Mouse (Mus musculus) frontal cortex, postnatal 36 days (tissue): Measurements from ENCODE around the gene Gsg1l.
A peak's percentile ranks its signal among the peaks of the same experiment; 100 is the strongest.

Experiments
- DNase-seq, 2 experiments: peaks; one replicate each; pipeline ENCODE4 v3.0.0; 2022; ENCODE audit warnings: low spot score in 2 of 2

Gene Gsg1l

DNA sequence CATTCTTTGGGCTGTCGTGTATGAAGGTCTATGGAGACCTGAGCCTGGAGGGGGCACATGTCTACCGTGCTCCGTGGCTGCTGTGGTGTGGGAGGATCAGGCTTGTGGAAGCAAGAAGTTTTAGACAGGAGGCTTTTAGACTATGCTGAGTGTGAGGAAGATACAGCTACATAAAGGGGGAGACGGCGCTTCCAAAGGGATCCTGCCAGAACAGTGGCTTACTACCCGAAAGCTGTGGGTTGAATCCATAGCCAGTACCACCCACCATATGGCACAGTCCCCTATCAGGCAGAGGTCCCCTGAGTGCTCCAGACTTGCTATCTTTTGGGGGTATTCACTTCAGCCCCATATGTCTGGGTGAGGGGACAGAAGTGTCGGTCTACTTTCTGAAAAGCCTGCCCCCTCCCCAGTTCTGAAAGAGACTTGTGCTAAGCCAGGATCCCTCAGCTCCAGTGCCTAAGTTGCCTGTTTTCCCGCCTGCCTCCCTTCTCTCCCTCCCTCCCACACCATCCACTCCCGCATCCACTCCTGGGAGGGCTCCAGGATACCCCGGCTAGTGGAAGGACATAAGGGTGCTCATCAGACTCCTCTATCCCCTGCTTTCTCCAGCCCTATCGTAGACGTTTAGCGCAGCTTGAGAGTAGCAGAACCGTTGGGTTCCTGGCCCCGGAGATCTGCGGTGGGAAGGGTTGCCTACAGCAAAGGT, 1.1 kb downstream of the Gsg1l start:
- peak; percentile 43 for DNase-seq

DNA sequence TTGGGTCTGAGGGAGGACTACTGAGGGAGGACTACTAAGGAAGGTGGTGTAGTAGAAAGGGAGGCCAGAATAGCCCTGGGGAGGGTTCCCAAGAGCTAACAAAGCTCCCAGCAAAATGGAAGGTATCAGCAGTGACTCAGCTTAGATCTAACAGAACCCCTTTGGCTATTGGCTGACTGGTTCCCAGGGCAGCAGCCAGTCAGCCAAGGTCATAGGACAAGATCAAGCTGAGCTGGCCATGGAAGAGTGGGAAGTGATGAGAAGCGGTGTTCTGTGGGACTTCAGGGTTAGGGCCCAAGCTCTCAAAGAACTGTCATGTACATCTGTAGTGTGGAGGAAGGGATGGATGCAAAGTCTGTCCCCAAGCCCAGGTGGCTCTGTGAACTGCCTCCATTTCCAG, 5.3 kb downstream of the Gsg1l start:
- DNase-seq = no peak

DNA sequence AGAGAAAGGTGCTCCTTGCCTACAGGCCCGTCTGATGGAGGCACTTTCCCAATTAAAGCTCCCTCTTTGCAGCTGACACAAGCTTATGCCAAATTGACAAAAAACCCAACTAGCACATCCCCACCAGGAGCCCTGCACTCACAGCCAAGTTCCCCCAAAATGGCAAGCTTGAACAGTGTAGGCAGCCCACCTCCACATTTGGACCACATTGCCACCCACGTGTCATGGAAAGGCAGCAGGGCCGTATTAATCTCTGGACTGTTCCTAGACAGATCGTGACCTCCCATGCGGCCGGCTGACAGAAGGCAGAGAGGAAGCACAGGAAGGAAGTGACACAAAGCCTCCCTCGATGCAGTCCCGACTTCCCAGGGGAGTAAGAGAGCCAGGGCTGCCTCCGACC, 7.2 kb downstream of the Gsg1l start:
- DNase-seq = no peak

DNA sequence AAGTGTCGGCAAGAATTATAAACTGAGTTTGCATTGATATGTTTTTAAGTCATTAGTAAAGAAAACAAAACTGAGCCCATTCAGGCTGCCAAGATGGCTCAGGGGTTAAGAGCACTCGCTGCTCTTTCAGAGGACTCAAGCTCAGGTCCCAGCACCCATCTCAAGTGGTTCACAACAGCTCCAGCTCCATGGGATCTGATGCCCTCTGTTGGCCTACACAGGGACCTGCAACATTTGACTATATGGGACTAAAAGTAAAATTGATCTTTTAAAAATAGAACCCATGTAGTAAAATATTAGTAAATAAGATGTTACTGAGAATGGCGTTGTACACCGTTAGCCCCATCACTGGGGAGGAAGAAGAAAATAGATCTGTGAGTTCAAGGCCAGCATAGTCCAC, 11.9 kb downstream of the Gsg1l start:
- DNase-seq = no peak

DNA sequence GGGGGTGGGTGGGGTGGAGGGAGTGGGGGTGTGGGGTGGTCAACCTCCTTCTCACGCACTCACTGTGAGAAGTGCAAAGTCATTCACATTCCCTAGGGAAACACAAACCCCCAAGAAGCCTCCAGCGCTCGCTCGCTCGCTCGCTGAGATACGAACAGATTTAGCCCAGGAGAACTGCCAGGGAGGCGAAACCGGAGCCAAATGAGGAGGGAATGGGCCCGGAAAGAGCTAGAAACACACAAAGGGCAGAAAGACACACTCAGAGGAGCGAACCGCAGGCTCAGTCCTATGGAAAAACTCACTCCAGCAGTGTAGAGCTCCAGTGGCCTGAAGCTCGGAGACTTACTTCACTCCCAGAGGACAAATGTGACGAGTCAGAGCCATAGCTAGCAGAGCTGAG, 15.4 kb downstream of the Gsg1l start:
- DNase-seq = peak; percentile 57 to 68

DNA sequence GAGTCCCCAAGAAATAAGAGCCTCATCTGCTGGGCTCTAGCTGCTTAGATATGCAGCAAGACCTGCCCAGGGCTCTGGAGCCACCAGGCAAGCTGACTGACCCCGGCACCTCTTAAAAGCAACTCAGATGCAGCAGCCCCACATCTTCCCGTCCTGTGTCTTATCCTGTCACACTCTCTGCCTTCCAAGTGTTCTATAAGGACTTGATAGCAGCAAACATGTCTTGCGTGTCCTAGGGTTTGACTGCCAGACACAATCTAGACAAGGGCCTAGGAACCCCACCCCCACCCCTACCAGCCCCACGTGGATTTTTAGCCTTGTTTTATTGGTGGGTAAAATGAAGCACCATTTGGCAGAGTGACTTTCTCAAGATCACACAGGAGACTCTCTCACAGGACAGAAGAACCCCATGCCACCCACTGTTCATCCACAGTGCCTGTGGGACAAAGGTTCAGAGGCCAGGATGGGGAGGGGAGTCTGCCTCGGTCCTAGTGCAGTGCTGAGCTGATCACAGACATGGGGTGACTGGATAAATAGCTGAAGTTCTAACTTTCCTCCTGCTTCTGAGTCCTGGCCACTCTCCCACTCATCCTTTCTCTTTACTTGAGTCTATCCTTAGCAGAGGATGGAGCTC, 16.9 kb downstream of the Gsg1l start:
- DNase-seq = no peak

DNA sequence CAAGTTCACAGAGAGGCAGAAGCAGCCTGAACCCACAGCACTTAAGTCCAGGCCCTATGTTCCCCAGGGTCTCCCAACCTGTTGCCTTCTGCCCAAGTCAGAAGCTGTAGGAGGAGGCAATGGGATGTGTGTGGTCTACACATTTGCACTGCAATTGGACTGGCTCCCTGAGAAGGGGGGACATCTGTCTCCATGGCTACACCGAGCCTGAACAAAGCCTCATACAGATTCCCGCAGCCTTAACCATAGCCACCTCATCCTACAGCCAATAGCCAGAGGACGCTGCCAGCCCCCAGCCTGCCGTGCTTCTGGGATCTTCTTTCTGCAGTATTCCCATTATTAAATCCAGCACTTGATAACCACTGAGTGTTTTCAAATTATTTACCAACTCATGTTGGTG, 20.0 kb downstream of the Gsg1l start:
- DNase-seq = no peak

DNA sequence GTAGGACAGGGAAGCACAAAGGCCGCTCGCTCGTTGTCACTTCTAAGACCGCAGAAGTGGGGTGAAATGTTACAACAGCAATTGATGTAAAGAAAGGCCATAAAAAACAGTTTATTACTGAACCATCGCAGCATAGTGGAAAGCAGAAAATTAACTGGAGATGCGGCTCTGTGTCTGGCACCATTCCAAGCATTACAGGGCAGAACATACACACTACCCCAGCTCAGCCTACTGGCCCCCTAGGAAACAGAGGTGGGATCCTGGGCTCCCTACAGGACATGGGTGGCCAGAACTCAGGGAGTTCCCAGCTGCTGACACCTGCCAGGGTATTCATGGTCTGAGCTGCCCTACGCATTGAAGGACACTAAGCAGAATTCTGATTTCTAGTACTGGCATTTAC, 23.3 kb downstream of the Gsg1l start:
- no peak for DNase-seq

DNA sequence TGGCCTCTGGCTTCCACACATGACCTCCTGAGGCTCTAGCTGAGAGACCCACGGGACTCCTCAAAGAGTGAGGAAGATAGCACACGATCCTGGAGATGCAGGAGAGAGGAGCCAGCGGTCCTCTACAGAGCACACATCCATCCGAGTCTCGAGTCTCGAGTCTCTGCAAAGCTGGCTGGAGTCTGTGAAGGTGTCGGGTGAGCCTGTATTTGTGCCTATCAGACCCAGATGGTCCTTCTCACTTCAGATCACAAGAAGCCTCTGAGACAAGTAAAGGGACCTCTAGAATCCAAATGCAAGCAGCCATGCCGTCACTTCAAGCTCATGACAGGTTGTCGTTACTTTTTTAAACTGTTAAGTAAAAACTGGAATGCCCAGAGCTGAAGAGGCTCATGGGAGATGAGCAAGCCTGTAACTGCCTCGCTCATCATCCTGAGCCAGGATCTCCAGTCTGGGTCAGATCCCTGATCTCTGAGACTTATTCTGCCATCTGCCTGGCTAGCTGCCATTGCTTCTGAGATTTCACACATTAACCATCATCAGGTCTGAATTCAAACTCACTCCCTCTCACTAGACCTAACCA, 24.8 kb downstream of the Gsg1l start:
- no peak for DNase-seq

DNA sequence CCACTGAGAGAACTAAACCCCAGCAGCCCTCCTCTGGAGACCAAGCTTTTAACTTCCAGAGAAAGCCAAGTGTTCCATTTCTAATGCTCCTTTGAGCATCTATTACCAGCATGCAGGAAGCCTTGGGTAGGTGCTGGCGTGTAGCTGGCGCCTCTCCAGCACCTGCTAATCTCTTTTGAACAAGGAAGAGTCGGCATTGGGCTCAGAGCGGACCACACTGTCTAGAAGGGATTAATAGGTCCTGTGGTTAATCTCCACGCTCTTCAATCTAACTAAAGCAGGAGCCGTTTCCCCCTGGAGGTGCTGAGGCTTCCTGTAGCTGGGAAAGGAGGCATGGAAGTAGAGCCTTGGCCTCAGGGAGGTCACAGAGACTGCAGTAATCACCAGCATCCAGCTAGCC, 27.6 kb downstream of the Gsg1l start:
- no peak for DNase-seq

DNA sequence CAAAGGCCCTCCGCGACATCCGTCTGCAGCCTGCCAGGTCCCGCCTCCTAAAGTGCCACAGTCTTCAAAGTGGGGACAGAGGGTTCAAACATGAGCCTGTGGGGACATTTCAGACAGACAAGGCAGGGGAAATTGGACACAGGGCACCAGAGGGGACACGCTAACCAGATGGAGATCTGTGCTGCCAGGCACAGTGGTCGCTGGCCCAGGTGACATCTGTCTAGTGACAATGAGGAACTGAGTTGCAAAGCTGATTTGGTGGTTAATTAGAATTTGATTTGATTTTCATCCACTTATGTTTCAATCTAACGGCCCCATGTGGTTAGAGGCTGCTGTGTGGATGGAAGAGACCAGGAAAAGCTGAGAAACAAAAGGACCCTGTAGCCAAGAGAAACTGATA, 28.6 kb downstream of the Gsg1l start:
- DNase-seq = no peak

DNA sequence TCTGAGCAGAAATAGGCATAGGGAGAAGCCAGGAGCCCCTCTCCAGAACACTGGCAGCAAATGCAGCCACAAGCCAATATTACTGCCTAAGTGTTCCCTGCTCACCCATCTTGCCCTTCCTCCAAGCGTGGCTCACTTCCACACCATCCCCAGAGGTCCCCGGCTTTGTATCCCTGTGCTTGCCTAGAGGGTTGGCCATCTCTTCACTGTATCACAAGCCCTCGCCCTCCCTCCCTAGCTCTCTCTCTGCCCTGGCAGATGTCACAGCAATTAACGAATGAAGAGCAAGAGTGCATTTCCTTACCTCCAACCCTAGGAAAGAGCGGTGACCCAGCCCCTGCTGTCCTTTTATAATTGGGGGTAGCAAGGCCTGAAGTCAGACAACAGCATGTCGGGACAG, 30.3 kb downstream of the Gsg1l start:
- DNase-seq = no peak

DNA sequence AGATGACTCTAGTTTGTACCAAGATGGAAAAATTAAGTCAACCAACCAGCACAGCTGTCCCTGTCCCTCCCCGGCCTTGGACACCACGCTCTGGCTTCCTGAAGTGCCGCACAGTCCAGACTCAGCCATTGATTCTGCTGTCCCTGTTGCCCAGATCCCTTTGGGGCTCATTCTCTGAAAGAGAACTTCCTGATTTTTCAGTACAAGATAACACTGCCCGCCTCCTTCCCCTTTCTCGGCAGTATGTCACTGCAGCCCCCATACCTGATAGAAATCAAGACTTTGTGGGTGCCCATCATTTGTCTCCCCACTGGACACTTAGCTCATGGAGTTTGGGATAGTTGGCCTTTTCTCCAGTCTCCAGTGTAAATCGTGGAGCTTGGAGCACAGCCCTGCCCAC, 37.1 kb downstream of the Gsg1l start:
- no peak for DNase-seq

DNA sequence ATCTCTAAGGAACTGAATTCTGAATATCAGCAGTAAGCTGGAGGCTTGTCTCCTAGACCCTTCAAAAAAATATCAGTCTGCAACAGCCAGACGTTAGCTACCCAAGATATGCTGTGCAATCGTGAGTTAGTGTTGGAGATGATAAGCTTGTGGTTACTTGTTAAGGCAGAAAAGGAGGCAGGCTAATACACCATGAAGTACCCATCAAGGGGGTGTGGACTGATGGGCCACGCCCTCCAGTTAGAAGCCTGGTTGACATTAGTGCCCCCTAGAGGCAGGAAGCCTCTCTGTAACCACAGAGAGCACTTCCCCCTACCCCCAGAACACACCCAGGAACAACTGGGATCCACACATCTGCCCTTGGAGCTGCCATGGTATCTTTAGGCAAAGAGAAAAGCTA, 39.9 kb downstream of the Gsg1l start:
- DNase-seq = no peak

DNA sequence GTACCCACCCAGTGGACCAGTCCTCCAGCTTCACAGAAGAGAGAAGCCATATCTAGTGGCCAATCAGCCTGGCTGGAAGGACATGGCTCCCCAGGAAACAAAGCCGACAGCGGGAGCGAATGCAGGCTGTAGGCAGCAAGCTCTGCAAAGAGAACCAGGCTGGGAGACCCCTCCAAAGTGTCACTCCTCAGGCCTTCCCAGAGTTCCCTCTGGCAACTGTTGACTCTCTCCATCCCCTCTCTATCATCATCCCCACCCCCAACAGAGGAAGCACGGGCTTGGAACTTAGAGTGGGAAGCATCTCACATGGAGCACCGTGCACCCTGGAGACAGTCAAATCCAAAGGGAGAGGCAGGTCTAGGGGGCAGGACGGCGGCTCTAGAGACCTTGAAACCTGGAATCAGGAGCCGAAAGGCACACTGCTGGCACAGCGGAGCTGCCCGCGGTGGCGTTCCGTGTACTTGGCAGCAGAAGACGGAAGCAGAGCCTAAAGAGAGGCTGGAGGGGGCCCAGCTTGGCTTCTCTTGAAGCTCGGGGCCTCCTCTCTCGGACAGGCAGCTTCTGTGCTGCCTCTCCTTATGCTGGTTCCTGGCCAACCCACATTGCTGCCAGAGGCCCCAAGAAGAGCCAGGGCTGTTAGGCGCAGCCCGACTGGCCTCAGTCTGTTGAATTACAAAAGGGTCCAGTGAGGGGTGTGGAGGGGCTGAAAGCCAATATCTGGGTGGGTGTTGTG, 41.3 kb downstream of the Gsg1l start:
- DNase-seq = peak; percentile 55 to 61

DNA sequence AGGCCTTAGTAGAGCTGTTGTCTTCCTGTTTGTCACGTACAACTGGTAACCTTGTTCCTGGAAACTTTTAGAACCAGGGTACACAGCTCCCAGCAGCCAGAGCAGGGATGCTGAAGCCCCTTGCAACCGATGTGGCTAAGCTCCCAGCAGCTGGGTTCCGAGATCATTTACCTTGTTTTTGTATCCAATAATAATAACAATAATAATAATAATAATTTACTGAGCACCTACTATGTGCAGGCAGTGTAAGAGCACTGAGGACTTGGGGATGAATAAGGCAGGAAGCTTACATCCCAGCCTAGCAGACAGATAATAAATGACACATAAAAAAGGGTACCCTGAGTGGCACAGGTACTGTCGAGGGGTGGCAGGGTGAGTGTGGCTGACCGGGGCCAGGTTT, 42.4 kb downstream of the Gsg1l start:
- no peak for DNase-seq

DNA sequence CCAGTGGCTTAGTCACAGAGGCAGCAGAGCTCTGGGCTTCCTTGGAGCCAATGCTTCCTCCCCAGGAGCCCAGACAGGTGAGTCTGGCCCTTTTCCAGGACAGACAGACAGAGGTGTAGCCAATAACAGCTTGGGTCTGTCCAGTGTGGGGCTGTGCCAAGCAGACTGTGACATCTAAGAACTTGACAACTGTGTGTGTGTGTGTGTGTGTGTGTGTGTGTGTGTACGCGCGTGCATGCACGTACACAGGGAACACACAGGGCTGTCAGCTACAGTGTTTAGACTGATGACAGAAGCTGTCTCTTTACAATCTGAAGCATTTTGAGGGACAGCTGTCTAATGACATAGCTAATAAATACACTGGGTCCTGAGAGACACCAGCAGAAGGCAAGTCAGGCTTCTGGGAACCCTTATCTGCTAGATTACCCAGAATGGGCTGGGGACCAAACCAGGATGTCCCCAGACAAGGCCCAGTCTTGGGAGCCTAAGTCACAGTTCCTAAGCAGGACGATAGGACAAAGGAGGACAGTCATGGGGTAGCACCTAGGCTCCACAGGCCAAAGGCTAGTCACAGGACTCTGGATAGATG, 42.9 kb downstream of the Gsg1l start:
- no peak for DNase-seq

DNA sequence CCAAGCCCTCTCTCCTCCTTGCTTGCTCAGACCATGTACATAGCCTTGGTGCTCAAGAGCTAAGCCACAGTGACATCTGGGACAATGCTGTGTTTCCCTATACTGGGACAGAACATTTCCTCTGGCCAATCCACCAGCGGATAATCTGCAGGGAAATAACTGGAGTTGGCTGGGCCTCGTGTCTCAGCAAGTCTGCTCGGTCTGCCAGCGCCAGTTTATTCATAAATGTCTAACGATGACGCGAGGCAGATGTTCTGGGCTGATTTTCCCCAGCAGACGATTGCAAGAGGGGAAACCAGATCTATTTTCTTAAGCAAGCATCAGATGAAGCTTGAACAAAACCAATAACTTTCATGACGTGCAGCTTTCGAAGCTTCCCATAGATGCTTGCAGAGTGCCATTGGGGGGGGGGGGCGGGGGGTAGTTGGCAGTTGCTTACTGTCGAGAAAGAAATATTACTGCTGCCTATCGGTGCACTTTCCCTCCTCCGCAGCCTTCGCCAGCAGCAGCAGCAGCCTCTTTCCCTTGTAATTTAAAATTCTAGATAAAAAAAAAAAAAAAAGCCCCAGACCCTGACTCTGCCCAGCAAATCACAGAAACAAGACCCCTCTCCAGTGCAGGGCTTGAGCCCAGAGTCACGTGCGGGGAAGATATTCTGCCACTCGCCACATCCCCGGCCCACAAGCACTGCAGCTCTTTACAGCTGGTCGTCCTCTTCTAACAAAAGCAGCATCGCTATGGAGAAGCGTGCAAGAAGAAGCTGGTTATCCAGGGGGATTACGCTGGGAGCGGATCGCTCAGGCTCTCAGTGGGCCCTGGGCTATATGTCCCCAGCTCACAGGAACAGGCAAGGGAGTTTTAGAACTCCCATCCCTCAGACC, 43.6 kb downstream of the Gsg1l start:
- DNase-seq = peak; percentile 28 to 42

DNA sequence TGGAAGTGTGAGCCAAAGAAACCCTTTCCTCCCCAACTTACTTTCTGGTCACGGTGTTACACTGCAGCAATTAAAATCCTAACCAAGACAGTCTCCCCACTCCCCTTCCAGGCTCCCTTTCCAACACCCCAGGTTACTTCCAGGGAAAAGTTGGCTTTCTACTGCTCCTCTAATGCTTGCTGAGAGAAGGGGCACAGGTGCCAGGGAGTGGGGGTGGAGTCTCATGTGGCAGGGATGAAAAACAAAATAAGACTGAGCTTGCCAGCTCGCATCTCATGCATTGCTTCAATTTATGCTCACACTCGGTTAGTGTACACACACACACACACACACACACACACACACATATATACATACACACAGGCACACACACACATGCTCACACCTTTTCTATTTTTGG, 46.9 kb downstream of the Gsg1l start:
- no peak for DNase-seq

DNA sequence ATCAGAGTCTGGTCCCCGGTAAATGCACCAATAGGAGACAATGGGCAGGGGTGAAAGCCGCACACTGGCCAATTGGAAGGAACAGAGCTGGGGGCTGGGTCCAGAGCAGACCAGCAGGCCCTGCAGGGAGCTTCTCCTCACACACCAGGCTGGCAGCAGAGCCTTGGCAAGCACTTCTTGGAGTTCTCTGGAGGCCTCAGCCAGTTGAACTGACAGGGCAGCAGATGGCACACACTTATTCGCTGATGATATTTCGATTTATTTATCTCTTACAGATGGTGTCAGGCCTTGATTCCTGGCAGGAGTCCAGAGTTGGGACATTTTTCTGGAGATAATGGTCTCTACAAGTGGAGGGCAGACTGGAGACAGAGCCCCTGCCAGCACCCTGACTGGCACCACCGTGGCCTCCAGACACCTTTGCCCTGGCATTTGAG, 49.4 kb downstream of the Gsg1l start:
- no peak for DNase-seq

DNA sequence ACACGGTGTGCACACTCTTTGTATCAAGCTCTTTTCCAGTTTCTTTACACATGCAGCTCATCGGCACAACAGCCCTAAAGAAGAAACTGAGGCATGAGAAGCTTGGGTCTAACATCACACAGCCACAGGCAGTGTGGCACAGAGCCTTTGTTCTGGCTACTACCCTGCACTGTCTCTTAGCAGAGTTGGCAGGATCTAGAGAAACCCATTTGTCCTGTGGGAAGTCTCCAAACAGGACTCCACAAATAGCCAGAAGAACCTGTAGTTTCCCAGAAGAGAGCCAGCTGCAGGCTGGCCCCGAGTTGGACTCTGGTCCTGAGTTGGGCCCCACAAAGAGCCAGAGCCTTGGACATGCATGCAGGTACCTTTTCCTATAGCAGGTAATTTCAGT, 49.9 kb downstream of the Gsg1l start:
- DNase-seq = no peak
